Mouse (Mus musculus): ENCODE data around the gene Olfr629.
"Not testable (repeated sequence)": the region's sequence is repeated elsewhere in the genome, so short reads cannot be mapped to it uniquely, and the experiment has no call there.

Gene Olfr629

GRCm38 (mm10) chr7:103744843-103745242 is at the start of gene Olfr629:
Gene Olfr629 (minus strand): TSS chr7:103744943.
- DNase-seq (ENCODE audit: low spot score): no peak

DNA sequence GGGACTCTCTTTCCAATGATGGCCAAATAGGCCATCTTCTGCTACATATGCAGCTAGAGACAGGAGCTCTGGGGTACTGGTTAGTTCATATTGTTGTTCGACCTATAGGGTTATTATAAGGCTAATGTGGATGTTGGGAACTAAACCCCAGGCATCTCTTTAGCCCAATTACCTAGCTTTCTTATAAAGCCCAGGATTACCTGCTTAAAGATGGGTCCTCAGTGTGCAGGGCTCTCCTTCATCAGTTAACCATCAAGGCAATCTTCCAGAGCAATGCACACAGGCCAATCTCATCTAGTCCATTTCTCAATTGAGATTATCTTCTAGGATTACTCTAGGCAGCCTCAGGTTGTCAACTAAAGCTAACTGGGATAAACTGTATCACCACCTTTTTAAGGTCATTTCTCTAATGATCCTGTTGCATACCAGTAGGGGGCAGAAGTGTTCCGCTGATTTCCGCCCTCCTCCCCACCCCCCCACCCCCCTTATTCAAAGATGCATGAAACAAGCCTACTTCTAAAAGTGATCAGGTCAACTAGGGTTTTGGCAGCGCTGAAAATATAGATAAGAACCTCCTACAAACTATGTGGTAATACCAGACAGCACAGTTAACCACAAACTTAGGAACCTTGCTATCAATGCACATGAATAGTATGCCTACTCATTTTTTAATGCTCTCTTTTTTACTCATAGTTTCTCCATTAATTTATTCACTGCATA is 48.1 kb upstream of the Olfr629 start:
- DNase-seq (ENCODE audit: low spot score): no peak

- DNase-seq (ENCODE audit: low spot score): no peak
Measured at GRCm38 (mm10) chr7:103791721-103792120, 47.0 kb upstream of the Olfr629 start, which contains the start of gene Olfr67. Gene Olfr67 (minus strand): TSS chr7:103791821.

GRCm38 (mm10) chr7:103779598-103779997 is 34.9 kb upstream of the Olfr629 start, which contains the start of gene Olfr68:
Gene Olfr68 (minus strand): TSS chr7:103779698.
- no peak for DNase-seq (ENCODE audit: low spot score)

- DNase-seq (ENCODE audit: low spot score): not testable (repeated sequence)
Measured at GRCm38 (mm10) chr7:103777652-103778051, 32.9 kb upstream of the Olfr629 start.

DNA sequence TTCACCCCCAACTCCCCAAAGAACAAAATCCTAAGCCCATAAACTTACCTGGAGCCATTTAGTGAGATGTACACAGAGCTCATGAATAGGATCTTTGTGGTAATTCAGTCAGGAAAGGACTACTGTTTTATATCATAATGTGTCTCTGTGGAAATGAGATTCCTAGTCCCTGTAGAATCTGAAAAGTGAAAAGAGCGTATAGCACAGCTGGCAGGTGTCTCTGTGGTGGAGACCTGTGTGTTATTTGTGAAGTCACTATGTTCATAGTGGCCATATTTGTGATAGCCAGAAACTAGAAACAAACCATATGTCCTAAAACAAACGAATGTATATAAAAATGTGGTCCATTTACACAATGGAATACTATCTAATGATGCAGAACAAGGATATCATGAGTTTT is 26.8 kb upstream of the Olfr629 start, which contains the start of gene Olfr69:
Gene Olfr69, minus strand, starts transcription at position 101 of the 400 bp plus-strand sequence.
- DNase-seq (ENCODE audit: low spot score): no peak

- not testable (repeated sequence) for DNase-seq (ENCODE audit: low spot score)
Measured at GRCm38 (mm10) chr7:103767687-103768086, 22.9 kb upstream of the Olfr629 start.

- DNase-seq (ENCODE audit: low spot score): not testable (repeated sequence)
Measured at GRCm38 (mm10) chr7:103762212-103762611, 17.5 kb upstream of the Olfr629 start.

- DNase-seq (ENCODE audit: low spot score): no peak
Measured at GRCm38 (mm10) chr7:103757233-103757632, 12.5 kb upstream of the Olfr629 start, which contains the start of gene Olfr630. Gene Olfr630 (minus strand): TSS chr7:103757333.

- no peak for DNase-seq (ENCODE audit: low spot score)
Measured at GRCm38 (mm10) chr7:103730074-103730473, 14.7 kb downstream of the Olfr629 start, which contains the start of gene Olfr628. Gene Olfr628 (plus strand): TSS chr7:103730374.

GRCm38 (mm10) chr7:103716398-103716797 is 28.3 kb downstream of the Olfr629 start:
- DNase-seq (ENCODE audit: low spot score): not testable (repeated sequence)

DNA sequence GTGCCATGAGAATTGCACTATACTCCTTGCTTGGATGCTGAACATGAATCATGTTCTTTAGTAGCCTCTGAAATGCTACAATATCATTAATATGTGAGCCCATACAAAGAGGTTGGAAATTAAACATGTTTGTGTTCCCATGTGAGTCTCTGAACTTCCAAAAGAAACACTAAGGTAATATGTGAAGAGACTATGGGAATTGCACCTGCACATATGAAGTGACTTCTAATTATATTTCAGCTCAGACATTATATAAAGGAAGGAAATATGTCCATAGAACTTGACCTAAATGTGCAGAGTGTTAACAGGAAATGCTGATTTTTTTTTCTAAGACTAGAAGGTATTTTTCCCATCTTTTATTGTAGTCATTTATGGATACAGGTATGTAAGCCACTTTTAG is 30.4 kb downstream of the Olfr629 start, which contains the start of gene Olfr243:
Gene Olfr243, plus strand, starts transcription at position 301 of the 400 bp plus-strand sequence.
- no peak for DNase-seq (ENCODE audit: low spot score)

DNA sequence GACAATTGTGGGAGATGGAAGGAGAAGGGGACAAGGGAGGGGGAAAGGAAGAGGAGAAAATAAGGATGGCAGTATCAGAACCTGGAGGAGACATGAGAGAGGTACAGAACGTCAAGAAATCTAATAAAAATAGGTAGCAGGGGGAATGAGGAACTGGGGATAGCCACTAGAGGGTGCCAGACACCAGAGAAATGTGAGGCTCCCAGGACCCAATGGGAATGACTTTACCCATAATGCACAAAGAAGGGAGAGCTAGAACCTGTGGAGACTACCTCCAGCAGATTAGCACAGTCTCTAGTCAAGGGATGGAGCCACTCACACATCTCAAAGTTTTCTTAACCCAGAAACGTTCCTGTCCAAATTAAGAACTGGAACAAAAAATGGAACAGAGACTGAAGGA is 32.7 kb downstream of the Olfr629 start:
- DNase-seq (ENCODE audit: low spot score): no peak

DNA sequence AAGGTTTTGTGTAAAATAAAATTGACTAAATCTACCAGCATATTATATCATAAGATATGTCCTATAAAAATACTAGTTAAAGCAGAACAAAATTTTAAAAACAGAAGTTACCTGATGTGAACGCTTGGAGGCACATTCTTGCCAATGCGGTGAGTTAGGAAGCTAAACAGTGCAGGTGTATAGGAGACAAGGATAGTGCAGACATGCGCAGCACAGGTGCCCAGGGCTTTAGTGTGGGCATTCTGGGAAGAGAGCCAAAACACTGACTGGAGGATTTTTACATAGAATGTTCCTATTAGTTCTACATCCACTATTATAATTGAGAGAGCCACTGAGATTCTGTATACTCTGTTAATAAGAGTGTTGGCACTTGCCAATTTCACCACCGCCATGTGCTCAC is 45.3 kb downstream of the Olfr629 start:
- no peak for DNase-seq (ENCODE audit: low spot score)

All from ovary, adult 18-20 months (tissue).